Mouse (Mus musculus) 416B (cell line): Measurements from ENCODE around the gene Fam196b.

Experiments
- DNase-seq: peaks from one replicate; pipeline ENCODE4 v3.0.0; 2011; ENCODE audit warnings: low read depth

Fam196b gene

DNA sequence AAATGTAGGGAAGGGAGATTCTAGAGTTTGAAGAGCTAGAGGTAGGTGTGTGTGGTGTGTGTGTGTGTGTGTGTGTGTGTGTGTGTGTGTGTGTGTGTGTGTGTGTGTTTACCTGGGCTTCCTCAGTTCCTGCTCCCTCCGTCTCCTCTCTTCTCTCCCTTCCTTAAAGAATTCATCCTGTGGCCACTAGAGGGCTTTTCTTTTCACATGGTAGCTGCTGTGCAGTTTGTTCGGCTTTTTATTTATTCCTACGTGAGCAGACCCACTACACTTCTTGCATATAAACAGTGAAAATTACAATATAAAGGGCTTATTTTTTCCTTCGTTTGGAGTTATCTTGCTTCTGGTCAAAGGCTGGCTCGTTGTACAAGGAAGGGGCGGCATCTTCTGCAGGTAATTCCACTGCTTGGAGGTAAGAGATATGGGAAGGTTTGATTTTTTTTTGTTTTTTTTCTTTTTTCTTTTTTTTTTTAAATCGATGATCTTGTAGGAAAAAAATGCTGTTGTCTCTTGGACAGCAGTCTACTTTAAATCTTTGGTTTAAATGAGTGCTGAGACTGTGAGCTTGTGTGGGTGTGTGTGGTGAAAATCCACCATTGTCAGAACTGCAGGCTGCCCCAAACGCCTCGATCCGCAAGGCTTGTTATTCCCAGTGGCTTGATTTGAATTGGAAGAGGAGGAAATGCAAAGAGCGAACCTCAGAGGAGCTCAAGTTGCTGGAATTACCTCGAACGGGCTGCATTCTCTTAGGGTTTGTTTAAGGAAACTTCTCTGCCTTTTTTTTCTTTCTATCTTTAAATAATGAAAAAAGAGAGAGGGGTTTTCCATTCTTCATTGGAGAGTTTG lies at the start of gene Fam196b:
TSS of gene Fam196b (plus strand) at position 289 of the 846 bp plus-strand sequence.
- peak; percentile 45 for DNase-seq

DNA sequence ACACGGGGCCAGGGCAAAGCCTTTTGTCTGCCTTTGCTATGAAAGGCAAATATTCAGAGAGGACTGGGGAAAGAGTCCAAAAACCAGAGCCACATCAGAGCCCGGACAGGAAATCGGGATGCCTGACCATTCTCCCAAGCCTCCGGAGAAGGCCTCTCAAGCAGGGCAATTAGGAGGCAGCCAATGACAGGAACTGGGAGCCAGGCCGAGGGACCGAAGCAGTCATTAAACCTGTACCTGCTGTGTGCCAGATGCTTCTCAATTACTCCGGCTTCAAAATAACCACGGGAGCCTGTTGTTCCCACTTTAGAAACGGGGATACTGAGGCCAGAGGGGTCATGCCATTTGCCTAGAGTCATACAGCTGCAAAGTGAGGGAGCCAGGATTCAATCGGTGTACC lies 42.6 kb upstream of the Fam196b start:
- DNase-seq, result no peak

DNA sequence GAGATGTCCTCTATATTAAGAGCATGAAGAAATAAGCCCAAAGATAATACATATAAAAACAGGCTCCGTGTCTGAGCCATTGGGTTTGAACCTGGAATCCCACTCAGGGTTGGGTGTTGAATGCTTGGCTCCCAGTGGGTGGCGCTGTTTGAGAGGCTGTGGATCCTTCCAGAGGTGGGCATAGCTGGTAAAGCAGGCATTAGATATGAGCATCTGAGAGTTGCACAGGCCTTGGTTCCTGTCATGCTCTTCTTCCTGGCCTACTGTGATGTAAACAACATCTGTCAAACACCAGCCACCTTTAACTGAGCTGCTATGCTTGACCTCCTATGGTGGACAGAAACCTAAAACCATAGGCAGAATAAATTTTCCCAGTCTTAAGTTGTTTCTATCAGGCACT lies 38.7 kb upstream of the Fam196b start:
- peak; percentile 46 for DNase-seq

DNA sequence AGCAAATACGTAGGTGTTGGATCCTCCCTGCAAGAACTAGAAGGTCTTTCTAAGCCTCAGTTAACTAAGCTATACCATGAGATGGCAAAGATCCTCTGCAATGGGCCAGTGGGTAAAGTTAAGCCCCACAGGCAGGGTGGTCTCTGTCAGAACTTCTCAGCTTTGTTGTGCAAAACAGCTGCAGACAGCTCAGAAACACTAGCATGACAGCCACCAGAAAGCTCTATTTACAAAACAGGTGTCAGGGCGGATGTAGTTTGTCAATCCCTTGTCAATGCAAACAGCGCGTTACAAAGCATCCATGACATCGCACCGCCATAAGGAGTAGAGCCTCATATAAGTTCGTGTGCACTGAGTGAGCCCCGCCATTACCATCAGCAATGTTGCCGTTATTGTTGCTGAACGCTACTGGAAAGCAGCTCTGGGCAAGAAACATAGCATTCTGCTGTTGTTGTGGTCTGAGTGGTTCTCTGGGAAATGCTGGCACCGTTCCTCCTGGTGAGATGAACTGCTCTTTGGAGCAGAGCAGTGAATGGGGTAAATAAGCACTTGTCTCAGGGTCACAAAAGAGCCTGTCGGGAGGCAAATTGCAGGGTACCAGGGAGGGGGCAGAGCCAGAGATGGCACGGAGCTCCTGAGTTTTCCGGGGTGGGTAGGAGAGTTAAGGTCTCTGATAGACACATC lies 38.1 kb upstream of the Fam196b start:
- no peak for DNase-seq

DNA sequence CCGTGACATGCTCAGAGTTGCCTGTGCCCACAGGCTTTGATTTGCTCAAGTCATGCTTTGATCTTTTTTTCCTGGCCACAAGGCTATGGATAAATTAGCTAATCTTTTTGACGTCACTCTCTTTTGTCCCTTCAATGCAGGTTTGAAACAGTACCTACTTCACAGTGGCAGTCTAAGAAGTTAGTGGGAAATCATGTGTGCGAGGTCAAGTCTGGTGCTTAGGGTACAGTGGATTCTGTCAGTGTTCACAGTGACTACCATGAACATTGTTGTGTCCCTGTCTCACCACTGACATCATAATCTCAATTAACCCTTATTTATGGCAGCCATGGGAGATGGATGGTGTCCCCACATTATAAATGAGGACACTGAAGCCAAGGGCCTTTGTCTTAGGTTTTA lies 37.6 kb upstream of the Fam196b start:
- DNase-seq, result no peak

DNA sequence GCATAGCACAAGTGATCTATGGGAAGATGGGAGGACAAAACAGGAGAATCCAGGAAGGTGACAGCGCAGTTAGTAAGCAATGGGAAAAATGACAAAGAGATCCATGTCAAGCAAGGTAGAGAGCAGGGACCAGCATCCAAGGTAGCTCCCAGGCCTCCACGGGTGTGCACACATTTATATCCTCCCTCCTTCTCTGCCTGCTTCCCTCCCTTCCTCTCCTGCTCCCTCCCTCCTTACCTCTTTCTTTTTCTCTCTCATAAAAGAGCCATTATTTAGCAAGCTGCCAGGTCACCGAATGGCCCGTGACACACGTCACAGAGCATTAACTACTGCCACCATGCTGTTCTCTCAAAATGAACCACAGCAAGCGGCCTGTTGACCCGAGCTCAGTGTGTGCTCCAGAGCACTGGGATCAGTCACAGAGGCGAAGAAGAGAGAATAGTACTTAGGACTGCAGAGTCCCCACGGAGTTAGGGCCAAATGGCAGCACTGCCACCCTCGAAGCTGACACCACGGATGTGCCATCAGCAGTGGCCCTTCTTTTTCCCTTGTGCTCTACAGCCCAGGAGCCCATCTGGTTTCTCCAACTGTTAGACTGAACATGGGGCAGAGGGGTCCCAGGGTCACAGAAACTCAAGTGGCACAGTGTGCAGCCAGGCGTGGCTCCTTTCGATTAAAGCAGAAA lies 30.4 kb upstream of the Fam196b start:
- DNase-seq, result no peak

DNA sequence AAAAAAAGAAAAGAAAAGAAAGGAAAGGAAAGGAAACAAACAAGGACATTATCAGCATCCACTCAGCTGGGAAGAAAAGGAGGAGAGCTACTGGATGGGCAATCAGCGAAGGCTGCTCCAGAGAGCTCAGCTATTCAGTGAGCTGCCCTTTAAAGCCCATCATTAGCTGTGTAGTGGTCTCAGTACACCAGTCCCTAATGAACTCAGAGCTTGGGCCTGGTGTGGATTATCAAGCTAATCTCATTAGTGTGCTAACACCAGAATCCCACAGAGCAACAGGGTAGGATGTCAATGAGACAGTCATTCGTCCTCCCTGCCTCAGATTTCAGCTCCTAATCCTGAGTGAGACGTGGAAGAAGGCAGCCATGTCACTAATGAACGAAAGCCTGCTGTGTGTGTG lies 24.4 kb upstream of the Fam196b start:
- DNase-seq, result no peak

DNA sequence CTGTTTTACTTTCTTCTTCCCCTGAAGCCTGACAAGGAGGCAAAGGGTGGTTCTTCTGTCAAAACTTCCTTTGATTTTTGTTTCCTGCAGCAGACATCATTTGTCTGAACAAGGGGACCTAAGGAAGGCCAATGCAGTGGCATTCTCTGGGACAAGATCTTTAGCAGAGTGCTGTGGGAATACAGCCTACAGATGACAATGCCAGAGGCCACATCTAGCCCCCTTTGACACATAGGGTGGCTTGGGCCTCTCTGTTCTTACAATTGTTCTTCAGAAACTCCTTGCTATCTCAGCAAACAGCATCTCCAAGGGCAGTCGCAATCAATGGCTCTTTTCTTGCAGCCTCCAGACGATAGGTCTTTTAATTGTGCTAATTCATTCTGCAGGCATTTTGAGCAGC lies 23.9 kb upstream of the Fam196b start:
- DNase-seq, result no peak

DNA sequence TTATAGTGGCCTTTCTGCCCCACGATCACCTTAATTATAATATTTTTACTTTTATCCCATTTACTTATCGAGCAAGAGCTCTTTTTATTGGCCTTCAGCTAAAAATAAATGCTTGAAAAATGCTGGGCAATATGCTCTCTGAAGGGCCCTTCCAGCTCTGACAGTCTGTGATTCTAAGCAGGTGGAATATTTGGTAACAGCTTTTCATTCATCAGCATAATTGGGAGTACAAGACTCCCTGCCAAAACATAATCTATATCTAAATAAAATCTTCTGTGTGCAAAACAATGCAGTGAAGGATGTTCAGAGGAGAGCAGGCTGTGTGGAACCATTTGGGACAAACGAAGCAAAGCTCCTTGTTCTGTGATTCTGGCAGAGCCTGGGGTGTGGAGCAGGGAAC lies 23.3 kb upstream of the Fam196b start:
- no peak for DNase-seq

DNA sequence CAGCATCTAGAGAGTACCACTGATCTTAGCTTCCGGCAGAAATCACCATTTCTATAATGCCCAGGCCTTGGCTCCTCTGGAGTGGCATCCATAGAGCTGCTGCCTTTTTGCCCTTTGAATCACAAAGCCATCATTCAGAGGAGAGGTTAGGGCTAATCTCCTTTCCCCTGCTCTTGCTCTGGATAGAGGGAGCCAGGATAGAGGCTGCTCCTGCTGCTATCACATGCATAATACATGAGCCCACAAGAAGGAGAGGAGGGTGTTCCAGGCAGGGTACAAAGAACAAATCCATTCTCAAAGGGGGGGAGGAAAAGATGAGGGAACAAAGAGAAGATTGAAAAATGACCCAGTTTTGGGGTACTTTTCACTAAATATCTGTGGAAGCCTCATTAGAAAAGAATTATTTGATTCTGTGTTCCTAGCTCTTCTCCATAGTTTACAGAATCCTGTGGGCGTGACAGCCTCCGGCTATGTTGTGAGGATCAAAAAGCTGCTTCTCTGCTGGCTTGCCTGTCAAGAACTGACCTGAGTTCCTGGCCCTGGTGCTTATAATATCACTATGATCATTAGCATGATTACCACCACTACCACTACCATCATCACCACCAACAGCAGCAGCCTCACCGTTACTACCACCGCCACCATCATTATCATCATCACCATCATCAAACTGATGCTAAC lies 16.8 kb upstream of the Fam196b start:
- DNase-seq, result no peak

DNA sequence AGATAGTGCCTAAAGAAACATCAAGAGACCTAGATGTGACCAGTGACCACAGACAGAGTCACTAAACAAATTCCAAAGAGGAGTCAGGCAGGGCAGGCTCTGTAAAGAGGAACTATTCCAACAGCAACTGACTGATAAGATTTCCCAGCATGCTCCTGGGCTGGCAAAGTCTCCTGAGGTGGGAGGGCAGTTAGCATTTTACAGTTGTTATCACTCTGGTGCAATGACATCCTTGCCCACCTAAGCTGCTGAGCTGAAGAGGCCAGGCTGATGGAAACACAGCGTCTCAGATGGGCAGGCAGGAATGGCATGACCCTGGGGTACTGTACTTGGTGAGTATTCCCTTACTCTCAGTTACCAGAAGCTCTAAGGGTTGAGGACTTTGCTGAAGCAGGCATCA lies 15.1 kb upstream of the Fam196b start:
- DNase-seq, result no peak

DNA sequence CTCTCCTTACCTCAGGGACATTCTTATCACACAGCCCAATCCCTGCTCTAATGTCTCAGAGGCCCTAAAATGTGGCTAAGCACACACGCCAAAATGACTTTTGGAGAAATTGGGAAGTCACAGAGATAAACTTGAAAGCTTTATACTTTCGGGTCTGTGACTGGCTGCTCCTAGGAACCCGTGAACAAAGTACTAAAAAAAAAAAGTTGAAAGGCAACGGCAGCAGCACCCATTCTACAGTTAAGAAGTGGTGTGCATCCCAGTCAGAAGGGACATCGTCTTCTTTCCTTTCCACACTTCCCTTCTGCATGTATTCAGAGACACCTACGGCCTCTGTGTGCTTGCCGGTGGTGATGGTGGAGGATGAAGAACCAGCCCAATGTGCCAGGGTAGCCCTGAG lies 14.6 kb upstream of the Fam196b start:
- no peak for DNase-seq

DNA sequence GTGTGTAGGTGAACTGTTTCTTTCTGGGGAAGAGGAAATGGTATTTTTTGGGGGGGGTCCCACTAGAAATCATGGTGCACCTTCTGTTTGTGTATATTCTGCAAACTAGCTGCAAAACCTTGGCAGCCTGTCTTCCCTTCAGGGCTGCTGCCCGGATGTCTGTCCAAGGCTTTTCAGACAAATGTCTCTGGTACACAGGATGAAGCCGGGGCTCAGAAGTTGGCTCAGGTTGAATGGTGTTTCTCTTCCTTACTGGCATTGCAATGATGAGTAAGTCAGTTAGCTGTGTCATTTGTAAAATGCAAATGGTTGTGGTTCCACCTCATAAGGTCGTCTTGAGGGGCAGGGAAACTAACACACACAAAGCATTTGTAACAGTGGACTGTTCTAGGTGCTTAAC lies 8.4 kb upstream of the Fam196b start:
- DNase-seq, result no peak

DNA sequence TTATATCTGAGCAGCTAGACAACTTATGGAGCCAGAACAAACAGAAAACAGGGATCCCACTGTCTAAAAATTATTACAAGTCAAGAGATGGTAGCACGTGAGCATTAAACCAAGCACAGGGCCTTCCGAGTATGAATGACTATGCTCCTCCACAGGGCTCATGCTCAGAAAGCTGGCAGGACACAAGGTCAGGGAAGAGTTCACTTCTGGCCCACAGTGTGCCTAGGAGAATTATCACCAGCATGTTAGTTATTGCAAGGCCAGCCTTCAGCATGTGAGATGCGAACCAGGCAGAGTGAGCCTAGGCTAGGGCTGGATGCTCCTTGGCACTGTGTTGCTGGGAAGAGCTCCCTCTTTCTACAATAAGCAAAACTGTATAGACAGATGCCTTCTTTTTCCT lies 5.9 kb upstream of the Fam196b start:
- DNase-seq, result no peak

DNA sequence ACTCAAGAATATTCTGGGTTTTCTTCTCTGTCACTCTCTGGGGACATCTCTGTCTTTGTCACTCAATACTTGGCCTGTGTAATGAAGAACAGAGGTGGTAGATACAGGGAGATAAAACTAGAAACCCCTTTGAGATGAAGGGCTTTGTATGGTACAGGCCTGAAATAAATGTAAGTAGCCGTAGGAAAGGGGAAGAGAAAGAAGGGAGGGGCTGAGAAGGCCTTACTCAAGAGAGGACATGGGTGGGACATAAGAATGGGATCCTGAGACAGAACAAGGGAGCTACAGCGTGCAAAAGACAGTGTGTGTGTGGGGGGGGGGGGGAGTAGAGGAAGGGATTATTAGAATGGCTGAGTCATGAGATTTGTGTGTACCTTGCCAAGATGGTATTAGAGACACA lies 5.3 kb upstream of the Fam196b start:
- DNase-seq, result no peak

DNA sequence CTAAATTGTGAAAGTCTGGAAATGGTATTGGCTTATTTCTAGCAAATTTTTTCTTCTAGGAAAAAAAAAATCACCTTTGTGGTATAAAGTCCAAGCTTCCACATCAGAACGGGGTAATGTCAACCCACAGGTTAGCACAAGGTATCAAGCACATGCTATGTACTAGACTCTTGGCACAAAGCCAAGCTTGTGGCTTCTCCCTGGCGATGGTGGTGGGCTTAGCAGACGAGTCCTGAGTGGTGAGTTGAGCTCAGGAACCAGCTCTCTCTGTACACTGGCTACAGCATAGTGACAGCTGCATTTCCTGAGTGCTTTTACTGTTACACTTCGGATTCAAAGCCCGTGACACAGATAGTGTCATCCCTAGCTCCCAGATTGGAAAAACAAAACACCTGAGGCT lies 2.9 kb upstream of the Fam196b start:
- DNase-seq, result peak; percentile 20

DNA sequence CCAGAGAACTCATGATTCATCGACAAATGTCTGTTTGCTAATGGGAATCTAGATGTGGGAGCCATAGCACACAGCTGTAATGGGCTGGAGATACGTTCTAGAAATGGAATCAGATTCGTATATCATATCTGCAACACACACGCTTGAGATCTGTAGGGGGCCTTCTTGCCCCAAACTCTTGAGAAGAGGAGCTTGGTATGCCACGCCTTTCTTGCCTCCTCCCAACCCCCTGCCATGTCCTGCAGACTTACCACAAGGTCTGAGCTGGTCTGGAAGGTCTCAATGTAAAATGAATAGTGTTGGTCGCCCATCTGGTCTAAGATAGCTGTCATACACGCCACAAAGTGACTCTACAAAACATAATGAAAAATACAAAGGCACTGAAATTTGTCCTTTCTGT lies 2.4 kb upstream of the Fam196b start:
- peak; percentile 12 for DNase-seq

DNA sequence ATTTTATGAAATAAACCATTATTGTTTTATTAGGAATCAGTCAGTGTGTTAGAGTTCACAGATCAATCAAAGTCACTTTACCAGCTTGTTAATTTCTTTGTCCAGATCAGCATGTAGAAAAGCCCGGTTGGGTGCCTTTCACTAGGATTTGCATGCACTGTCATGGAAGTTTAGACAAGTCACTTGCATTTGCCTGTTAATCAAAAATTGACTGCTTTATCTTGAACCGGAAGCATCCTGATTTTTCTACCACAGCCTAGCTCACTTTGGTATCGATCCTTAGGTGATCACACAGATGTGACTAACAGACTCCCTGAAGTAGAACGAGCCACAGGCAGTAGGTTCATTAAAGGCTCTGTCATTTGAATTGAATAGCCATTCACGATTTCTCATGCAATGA lies 761 bp downstream of the Fam196b start:
- DNase-seq, result no peak

DNA sequence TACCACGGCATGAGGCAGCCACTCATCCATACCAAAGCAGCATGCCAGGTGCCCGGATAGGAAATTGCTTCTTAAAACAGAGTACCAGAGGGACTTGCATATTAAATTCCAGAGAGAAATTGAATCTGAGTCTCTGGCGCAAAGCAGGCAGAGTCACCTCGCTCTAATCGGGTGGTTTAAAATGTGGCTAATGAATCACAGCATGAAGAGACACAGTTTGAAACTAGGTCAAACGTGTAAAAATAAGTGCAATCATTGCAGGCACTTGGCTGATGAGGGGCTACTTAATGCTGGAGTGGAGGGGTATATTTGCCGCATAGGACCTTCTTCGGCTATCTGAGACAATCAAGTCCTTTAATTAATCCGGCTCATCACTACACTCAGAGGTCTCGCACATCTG lies 1.6 kb downstream of the Fam196b start:
- DNase-seq, result no peak

DNA sequence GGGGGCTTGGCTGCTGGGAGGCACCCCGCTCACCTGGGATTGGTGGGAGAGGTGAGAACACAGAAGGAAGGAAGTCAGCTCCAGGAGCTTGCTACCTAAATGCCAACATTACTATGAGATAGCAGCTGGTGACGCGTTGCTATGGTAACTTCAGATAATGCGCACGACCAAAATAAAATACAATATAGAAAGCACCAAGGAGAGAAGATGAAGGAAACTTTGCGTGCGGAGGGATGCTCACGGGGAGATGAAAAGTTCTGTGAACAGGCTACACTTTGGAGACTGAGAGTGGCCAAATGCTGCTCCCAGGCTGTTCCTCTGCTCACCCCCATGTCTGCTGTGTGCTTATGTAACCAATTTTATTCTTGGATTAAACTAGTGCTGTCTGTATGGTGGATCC lies 2.4 kb downstream of the Fam196b start:
- DNase-seq, result no peak

DNA sequence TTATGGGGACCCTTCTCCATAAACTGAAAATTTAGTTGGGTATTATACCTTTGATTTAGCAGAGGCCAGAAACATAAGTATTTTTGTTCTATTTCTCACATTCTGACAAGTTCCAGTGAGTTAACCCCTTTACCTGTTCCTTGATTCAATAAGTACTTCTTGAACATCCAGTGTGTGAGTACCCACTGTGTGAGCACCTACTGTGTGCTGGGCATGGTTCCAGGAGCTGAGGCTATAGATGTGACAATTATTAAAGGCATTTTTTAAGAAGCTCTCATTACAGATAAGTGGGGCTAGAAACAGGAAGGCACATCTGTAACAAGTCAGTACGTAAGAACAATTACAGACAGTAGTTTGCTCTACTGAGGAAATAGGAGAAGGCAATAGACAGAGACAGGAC lies 4.7 kb downstream of the Fam196b start:
- DNase-seq, result no peak

DNA sequence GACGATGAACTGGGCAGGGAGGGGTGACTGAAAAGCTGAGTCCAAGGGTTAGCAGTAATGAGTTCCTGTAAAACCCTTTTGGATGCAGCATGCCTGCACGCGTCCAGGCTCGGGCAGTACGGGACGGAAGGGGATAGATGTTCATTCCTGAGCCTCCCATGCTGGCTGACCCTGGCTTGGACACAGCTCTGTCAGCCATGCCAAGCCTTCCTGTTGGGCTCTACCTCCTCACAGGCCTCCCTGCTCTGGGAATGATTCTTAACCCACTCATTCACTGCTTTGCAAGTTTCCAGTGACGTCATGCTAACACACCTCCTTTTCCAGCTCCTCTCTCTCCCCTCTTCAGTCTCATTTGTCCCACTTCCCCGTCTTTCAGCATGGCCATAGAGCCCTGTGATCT lies 9.0 kb downstream of the Fam196b start:
- DNase-seq, result no peak
